Mouse (Mus musculus): ENCODE measurements around the gene Dnah10. TPM values are rescaled to one million over a fixed set of nuclear protein-coding genes. Genes with fewer than 3 reads are reported as not detected.

Gene Dnah10
- polyA plus RNA-seq, 1 experiment from 2014 or later: 0.18 TPM

DNA sequence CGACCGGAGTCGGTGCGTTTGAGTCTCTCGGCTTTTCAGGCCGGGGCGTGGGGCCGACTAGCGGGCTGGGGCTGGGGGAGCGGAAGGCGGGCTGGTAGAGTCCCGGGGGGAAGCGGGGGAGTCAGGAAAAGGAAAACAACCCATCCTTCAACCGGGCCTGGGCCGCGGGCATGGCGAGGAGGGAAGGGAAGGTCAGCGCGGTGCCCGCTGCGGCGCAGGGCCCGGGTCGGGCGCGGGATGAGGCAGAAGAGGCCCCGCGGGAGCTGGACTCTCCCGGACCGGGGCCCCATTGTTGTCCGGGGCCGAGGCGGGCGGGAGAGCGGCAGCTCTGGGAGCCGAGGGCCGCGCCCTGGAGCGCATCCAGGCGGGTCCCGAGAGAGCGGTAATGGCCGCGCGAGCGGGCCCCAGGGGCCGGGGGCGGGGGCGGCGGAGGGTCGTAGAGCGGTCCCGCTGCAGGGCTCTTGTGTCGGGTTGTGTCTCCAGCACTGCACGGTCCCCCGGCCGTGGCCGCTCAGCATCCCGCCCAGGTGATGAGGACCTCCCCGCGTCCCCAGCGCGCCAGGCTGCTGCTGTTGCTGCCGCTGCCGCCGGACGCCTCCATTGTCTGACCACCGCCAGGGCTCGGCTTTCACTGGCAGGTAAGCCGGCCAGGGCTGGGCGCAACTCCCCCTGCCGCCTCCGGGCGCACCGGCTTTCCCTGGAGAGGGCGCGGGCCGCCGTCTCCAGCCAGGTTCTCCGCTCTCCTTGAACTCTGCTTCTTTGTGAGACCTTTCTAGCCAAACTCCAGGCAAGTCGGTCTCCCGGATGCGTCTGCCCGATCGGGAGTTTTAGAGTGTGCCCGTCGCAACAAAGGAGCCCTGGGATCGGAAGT is 138.2 kb downstream of the Dnah10 start:
- peaks cover 11% of the 10 kb centered on the region; the same call in 1 of the 2 replicates for H3K36me3 ChIP-seq (ENCODE audit: control insufficient read depth, insufficient read depth, low read length)
- ATAC-seq (ENCODE audit: low FRiP score, low TSS enrichment) (no peak; the same call in 1 of the 2 replicates), DNase-seq (no peak)
- peak overlapping the region; percentile 95 for H3K9ac ChIP-seq (replicated peaks; ENCODE audit: low read length)
- H3K27ac ChIP-seq (replicated peaks; ENCODE audit: low read depth, low read length): peak overlapping the region; percentile 94
- H3K4me1 ChIP-seq (ENCODE audit: control insufficient read depth, insufficient read depth, low read length): peaks cover 35% of the 10 kb centered on the region
- under 1% methylated on average over 79 of the region's 88 CpGs for WGBS
- H3K4me3 ChIP-seq (replicated peaks; ENCODE audit: low read depth, low read length): peak overlapping the region; percentile 88
- peak overlapping the region; percentile 80 for H3K4me2 ChIP-seq (ENCODE audit: low read length)
- H3K9me3 ChIP-seq (ENCODE audit: control insufficient read depth, low read length): no peaks in the 10 kb centered on the region
- no peaks in the 10 kb centered on the region for H3K27me3 ChIP-seq (ENCODE audit: control insufficient read depth, insufficient read depth, low read length)

- Histone ChIP-seq H3K4me1 (ENCODE audit: control insufficient read depth, insufficient read depth, low read length) (peaks cover 16% of the 10 kb centered on the region), H3K4me2 (ENCODE audit: low read length) (no peak overlapping the region)
- ATAC-seq (ENCODE audit: low FRiP score, low TSS enrichment): no peak
These were observed 144.1 kb downstream of the Dnah10 start for GRCm38 (mm10) chr5:124868981-124869380.

DNA sequence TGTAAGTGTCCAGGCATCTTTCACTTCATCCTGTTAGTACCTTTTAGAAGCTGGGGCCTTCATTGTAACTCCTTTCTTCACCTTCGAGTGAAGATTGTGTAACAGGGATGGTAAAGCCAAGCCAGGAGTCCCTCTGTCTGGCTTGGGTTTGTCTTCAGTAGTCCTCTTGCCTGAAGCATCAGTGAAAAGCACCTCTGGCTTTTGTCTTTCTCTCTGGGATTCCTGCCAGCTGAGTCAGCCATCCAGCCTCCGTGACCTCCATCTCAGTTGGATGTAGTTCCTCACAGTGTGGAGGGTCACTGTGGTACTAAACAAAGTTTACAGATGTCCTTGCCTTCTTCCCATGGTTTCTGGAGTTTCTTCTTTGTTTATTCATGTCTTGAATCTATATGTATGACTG is 147.1 kb downstream of the Dnah10 start:
- H3K9ac ChIP-seq (replicated peaks; ENCODE audit: low read length): no peak overlapping the region
- peaks cover 17% of the 10 kb centered on the region; the same call in 1 of the 2 replicates for H3K36me3 ChIP-seq (ENCODE audit: control insufficient read depth, insufficient read depth, low read length)

More at GRCm38 (mm10) chr5:124868981-124869380, 144.1 kb downstream of the Dnah10 start:
- Histone ChIP-seq H3K27ac (replicated peaks; ENCODE audit: low read depth, low read length) (no peak overlapping the region), H3K9me3 (ENCODE audit: control insufficient read depth, low read length) (no peaks in the 10 kb centered on the region), H3K4me3 (replicated peaks; ENCODE audit: low read depth, low read length) (no peak overlapping the region), H3K36me3 (ENCODE audit: control insufficient read depth, insufficient read depth, low read length) (peaks cover 16% of the 10 kb centered on the region; the same call in 1 of the 2 replicates), H3K9ac (replicated peaks; ENCODE audit: low read length) (no peak overlapping the region), H3K27me3 (ENCODE audit: control insufficient read depth, insufficient read depth, low read length) (no peaks in the 10 kb centered on the region)
- DNase-seq: peak; percentile 82
- 39% methylated on average over 4 of the region's 4 CpGs for WGBS

GRCm38 (mm10) chr5:124873096-124873495 is 148.2 kb downstream of the Dnah10 start:
- WGBS: 87% methylated on average over 3 of the region's 3 CpGs
- no peaks in the 10 kb centered on the region for H3K9me3 ChIP-seq (ENCODE audit: control insufficient read depth, low read length)
- ATAC-seq (ENCODE audit: low FRiP score, low TSS enrichment) (no peak), DNase-seq (no peak)
- H3K4me2 ChIP-seq (ENCODE audit: low read length): no peak overlapping the region
- no peak overlapping the region for H3K27ac ChIP-seq (replicated peaks; ENCODE audit: low read depth, low read length)
- H3K4me1 ChIP-seq (ENCODE audit: control insufficient read depth, insufficient read depth, low read length): 0 out of 2 replicates have a peak, but pooled peaks cover 4% of the 10 kb centered on the region
- H3K36me3 ChIP-seq (ENCODE audit: control insufficient read depth, insufficient read depth, low read length): peaks cover 17% of the 10 kb centered on the region; the same call in 1 of the 2 replicates
- no peak overlapping the region for H3K4me3 ChIP-seq (replicated peaks; ENCODE audit: low read depth, low read length)
- no peaks in the 10 kb centered on the region for H3K27me3 ChIP-seq (ENCODE audit: control insufficient read depth, insufficient read depth, low read length)
- H3K9ac ChIP-seq (replicated peaks; ENCODE audit: low read length): no peak overlapping the region

More for the DNA sequence above, 147.1 kb downstream of the Dnah10 start:
- ATAC-seq (ENCODE audit: low FRiP score, low TSS enrichment) (no peak), DNase-seq (no peak)
- 81% methylated on average over 2 of the region's 2 CpGs for WGBS
- Histone ChIP-seq H3K27ac (replicated peaks; ENCODE audit: low read depth, low read length) (no peak overlapping the region), H3K4me2 (ENCODE audit: low read length) (no peak overlapping the region), H3K4me3 (replicated peaks; ENCODE audit: low read depth, low read length) (no peak overlapping the region), H3K4me1 (ENCODE audit: control insufficient read depth, insufficient read depth, low read length) (0 out of 2 replicates have a peak, but pooled peaks cover 4% of the 10 kb centered on the region), H3K27me3 (ENCODE audit: control insufficient read depth, insufficient read depth, low read length) (no peaks in the 10 kb centered on the region), H3K9me3 (ENCODE audit: control insufficient read depth, low read length) (no peaks in the 10 kb centered on the region)

DNA sequence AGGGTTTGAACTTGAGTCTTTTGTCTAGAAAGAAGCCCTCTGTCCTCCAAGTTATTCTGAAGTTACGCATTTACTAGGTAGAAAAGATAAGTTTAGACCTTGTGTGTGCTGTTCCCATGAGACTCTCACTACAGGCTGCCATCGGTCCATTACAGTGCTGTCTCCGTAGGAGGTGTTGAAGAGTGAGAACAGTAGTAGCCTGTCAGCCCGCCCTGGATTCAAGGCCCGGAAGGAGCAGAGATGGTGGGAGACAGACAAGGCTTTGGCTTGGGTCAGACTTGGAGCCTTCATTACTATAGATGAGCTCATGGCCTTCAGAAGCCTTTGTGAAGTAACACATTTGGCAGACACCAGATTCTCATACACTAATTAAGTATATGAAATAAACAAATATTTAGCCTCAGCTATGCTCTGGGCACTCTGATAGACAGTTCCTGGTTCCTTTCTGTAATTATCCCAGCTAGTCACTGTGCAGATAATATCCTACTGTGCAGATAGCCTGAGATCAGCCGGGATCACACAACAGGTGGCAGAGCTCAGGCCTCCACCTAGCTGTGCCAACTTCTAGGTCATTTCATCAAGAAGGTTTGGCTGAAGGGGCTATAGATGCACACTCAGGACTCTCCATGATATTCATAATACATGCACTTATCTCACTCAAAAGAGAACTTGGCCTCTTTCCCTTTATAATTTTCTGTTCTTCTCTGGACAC is 149.2 kb downstream of the Dnah10 start:
- no peak for DNase-seq
- Histone ChIP-seq H3K36me3 (ENCODE audit: control insufficient read depth, insufficient read depth, low read length) (peaks cover 20% of the 10 kb centered on the region; the same call in 1 of the 2 replicates), H3K27ac (replicated peaks; ENCODE audit: low read depth, low read length) (no peak overlapping the region), H3K4me2 (ENCODE audit: low read length) (no peak overlapping the region), H3K4me1 (ENCODE audit: control insufficient read depth, insufficient read depth, low read length) (no peaks in the 10 kb centered on the region), H3K9me3 (ENCODE audit: control insufficient read depth, low read length) (no peaks in the 10 kb centered on the region), H3K27me3 (ENCODE audit: control insufficient read depth, insufficient read depth, low read length) (no peaks in the 10 kb centered on the region), H3K9ac (replicated peaks; ENCODE audit: low read length) (no peak overlapping the region), H3K4me3 (replicated peaks; ENCODE audit: low read depth, low read length) (no peak overlapping the region)
- WGBS: 90% methylated on average over 6 of the region's 6 CpGs
- ATAC-seq (ENCODE audit: low FRiP score, low TSS enrichment): no peak

- ATAC-seq (ENCODE audit: low FRiP score, low TSS enrichment) (no peak), DNase-seq (no peak)
- Histone ChIP-seq H3K27me3 (ENCODE audit: control insufficient read depth, insufficient read depth, low read length) (no peaks in the 10 kb centered on the region), H3K27ac (replicated peaks; ENCODE audit: low read depth, low read length) (no peak overlapping the region), H3K9ac (replicated peaks; ENCODE audit: low read length) (no peak overlapping the region), H3K4me2 (ENCODE audit: low read length) (no peak overlapping the region), H3K36me3 (ENCODE audit: control insufficient read depth, insufficient read depth, low read length) (peaks cover 43% of the 10 kb centered on the region), H3K4me3 (replicated peaks; ENCODE audit: low read depth, low read length) (no peak overlapping the region), H3K9me3 (ENCODE audit: control insufficient read depth, low read length) (no peaks in the 10 kb centered on the region), H3K4me1 (ENCODE audit: control insufficient read depth, insufficient read depth, low read length) (no peaks in the 10 kb centered on the region)
- WGBS: 92% methylated on average over 4 of the region's 4 CpGs
These were observed 154.4 kb downstream of the Dnah10 start for GRCm38 (mm10) chr5:124879251-124879650.

DNA sequence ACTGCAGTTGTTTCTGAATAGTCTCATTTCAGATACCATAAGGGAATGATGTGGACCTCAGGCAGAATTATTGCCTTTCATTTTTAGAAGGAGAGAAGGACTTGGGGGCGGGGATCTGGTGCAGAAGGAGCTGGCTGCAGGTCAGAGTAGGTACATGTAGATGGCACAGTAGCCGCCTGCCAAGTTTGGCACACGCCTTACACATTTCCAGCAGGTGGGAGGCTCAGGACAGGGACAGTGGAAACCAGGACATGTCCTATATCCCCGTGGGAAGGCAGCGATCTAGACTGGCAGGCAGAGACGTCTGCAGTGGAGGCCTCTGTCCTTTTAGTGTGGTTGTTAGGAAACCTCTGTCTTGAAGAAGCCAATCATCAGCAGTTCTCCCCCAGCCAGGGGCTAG is 154.9 kb downstream of the Dnah10 start:
- DNase-seq: no peak
- Histone ChIP-seq H3K9ac (replicated peaks; ENCODE audit: low read length) (no peak overlapping the region), H3K36me3 (ENCODE audit: control insufficient read depth, insufficient read depth, low read length) (peaks cover 49% of the 10 kb centered on the region), H3K9me3 (ENCODE audit: control insufficient read depth, low read length) (no peaks in the 10 kb centered on the region), H3K27me3 (ENCODE audit: control insufficient read depth, insufficient read depth, low read length) (no peaks in the 10 kb centered on the region), H3K4me1 (ENCODE audit: control insufficient read depth, insufficient read depth, low read length) (no peaks in the 10 kb centered on the region), H3K4me3 (replicated peaks; ENCODE audit: low read depth, low read length) (no peak overlapping the region), H3K27ac (replicated peaks; ENCODE audit: low read depth, low read length) (no peak overlapping the region), H3K4me2 (ENCODE audit: low read length) (no peak overlapping the region)
- 87% methylated on average over 6 of the region's 6 CpGs for WGBS
- ATAC-seq (ENCODE audit: low FRiP score, low TSS enrichment): no peak

- DNase-seq: no peak
- H3K4me3 ChIP-seq (replicated peaks; ENCODE audit: low read depth, low read length): no peak overlapping the region
- no peaks in the 10 kb centered on the region for H3K9me3 ChIP-seq (ENCODE audit: control insufficient read depth, low read length)
- H3K27me3 ChIP-seq (ENCODE audit: control insufficient read depth, insufficient read depth, low read length): no peaks in the 10 kb centered on the region
- peaks cover 74% of the 10 kb centered on the region for H3K36me3 ChIP-seq (ENCODE audit: control insufficient read depth, insufficient read depth, low read length)
- no peak overlapping the region for H3K4me2 ChIP-seq (ENCODE audit: low read length)
- no peak for ATAC-seq (ENCODE audit: low FRiP score, low TSS enrichment)
- 86% methylated on average over 6 of the region's 6 CpGs for WGBS
- no peaks in the 10 kb centered on the region for H3K4me1 ChIP-seq (ENCODE audit: control insufficient read depth, insufficient read depth, low read length)
- H3K27ac ChIP-seq (replicated peaks; ENCODE audit: low read depth, low read length): no peak overlapping the region
- no peak overlapping the region for H3K9ac ChIP-seq (replicated peaks; ENCODE audit: low read length)
These were observed 159.0 kb downstream of the Dnah10 start for GRCm38 (mm10) chr5:124883877-124884276.

Measured in midbrain, embryonic 14.5 days (tissue).